Mouse (Mus musculus): ENCODE measurements around the gene Mnd1. TPM values are rescaled to one million over a fixed set of nuclear protein-coding genes. Genes with fewer than 3 reads are reported as not detected.

The Mnd1 gene
- polyA plus RNA-seq (2014; fragmentation: Nextera tagmentation; extraction: Ambion mirVana) = 10.4 and 10.9 TPM in 2 replicates

GRCm38 (mm10) chr3:84155558-84156006 lies at the start of gene Mnd1:
Gene Mnd1, minus strand, starts transcription at chr3:84155786.
- Histone ChIP-seq H3K9me3 (ENCODE audit: control insufficient read depth, low read length) (no peaks in the 10 kb centered on the region), H3K27me3 (ENCODE audit: control insufficient read depth, insufficient read depth, low read length) (no peaks in the 10 kb centered on the region), H3K9ac (ENCODE audit: low read depth, low read length) (peak within 1 kb of the TSS; percentile 40), H3K27ac (ENCODE audit: low read depth, low read length) (no peak within 1 kb of the TSS), H3K4me3 (ENCODE audit: low read depth, low read length) (peak within 1 kb of the TSS; percentile 32), H3K36me3 (ENCODE audit: control insufficient read depth, insufficient read depth, low read length) (peaks cover 2% of the 10 kb centered on the region; the same call in 1 of the 2 replicates), H3K4me1 (replicated peaks; ENCODE audit: control insufficient read depth, insufficient read depth, low read length) (no peaks in the 10 kb centered on the region), H3K4me2 (replicated peaks; ENCODE audit: low read depth, low read length) (peak within 1 kb of the TSS; percentile 71)
- WGBS = under 1% methylated on average over 29 of the region's 29 CpGs
- ATAC-seq (ENCODE audit: low FRiP score) (peak; percentile 99), DNase-seq (ENCODE audit: low spot score) (peak; percentile 98)

DNA sequence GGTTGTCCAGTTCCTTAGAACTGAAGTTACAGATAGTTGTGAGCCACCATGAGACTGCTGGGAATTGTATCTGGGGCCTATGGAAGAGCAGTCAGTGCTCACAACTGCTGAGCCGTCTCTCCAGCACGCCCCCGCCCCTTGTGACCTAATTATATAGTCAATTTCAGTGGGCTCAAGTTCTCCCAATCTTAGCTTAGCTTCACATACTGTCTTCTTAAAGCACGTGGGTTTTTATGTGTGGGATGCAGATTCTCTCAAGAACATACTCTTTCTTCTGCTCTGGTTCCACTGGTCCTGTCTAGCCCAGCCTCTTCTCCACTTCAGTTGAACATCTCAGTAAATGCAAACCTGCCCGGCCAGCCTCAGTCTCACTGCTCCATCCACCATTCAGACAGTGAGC lies 49.1 kb upstream of the Mnd1 start:
- no peak overlapping the region for H3K4me2 ChIP-seq (replicated peaks; ENCODE audit: low read depth, low read length)
- H3K36me3 ChIP-seq (ENCODE audit: control insufficient read depth, insufficient read depth, low read length) = 0 out of 2 replicates have a peak, but pooled peaks cover 2% of the 10 kb centered on the region
- no peaks in the 10 kb centered on the region for H3K9me3 ChIP-seq (ENCODE audit: control insufficient read depth, low read length)
- H3K4me1 ChIP-seq (replicated peaks; ENCODE audit: control insufficient read depth, insufficient read depth, low read length) = no peaks in the 10 kb centered on the region
- no peak overlapping the region for H3K4me3 ChIP-seq (ENCODE audit: low read depth, low read length)
- WGBS = 89% methylated on average over 5 of the region's 5 CpGs
- H3K27me3 ChIP-seq (ENCODE audit: control insufficient read depth, insufficient read depth, low read length) = no peaks in the 10 kb centered on the region
- no peak overlapping the region for H3K9ac ChIP-seq (ENCODE audit: low read depth, low read length)
- no peak for ATAC-seq (ENCODE audit: low FRiP score)
- DNase-seq (ENCODE audit: low spot score) = no peak
- no peak overlapping the region for H3K27ac ChIP-seq (ENCODE audit: low read depth, low read length)

- H3K27ac ChIP-seq (ENCODE audit: low read depth, low read length) = 0 out of 2 replicates have a peak overlapping the region, but pooled peaks have one; percentile 51
- 71% methylated on average over 13 of the region's 13 CpGs for WGBS
- no peaks in the 10 kb centered on the region for H3K4me1 ChIP-seq (replicated peaks; ENCODE audit: control insufficient read depth, insufficient read depth, low read length)
These were observed 45.2 kb upstream of the Mnd1 start for GRCm38 (mm10) chr3:84200559-84201420.

GRCm38 (mm10) chr3:84199516-84199915 lies 43.9 kb upstream of the Mnd1 start:
- Histone ChIP-seq H3K9ac (ENCODE audit: low read depth, low read length) (no peak overlapping the region), H3K9me3 (ENCODE audit: control insufficient read depth, low read length) (no peaks in the 10 kb centered on the region), H3K4me2 (replicated peaks; ENCODE audit: low read depth, low read length) (no peak overlapping the region), H3K4me3 (ENCODE audit: low read depth, low read length) (no peak overlapping the region), H3K4me1 (replicated peaks; ENCODE audit: control insufficient read depth, insufficient read depth, low read length) (no peaks in the 10 kb centered on the region), H3K27me3 (ENCODE audit: control insufficient read depth, insufficient read depth, low read length) (no peaks in the 10 kb centered on the region), H3K27ac (ENCODE audit: low read depth, low read length) (no peak overlapping the region), H3K36me3 (ENCODE audit: control insufficient read depth, insufficient read depth, low read length) (no peaks in the 10 kb centered on the region)
- WGBS = 96% methylated on average over 9 of the region's 9 CpGs
- ATAC-seq (ENCODE audit: low FRiP score) = no peak
- no peak for DNase-seq (ENCODE audit: low spot score)

More at GRCm38 (mm10) chr3:84200559-84201420, 45.2 kb upstream of the Mnd1 start:
- peak; percentile 83 for ATAC-seq (ENCODE audit: low FRiP score)
- Histone ChIP-seq H3K27me3 (ENCODE audit: control insufficient read depth, insufficient read depth, low read length) (no peaks in the 10 kb centered on the region), H3K36me3 (ENCODE audit: control insufficient read depth, insufficient read depth, low read length) (no peaks in the 10 kb centered on the region), H3K4me2 (replicated peaks; ENCODE audit: low read depth, low read length) (no peak overlapping the region), H3K4me3 (ENCODE audit: low read depth, low read length) (no peak overlapping the region), H3K9me3 (ENCODE audit: control insufficient read depth, low read length) (no peaks in the 10 kb centered on the region), H3K9ac (ENCODE audit: low read depth, low read length) (no peak overlapping the region)
- DNase-seq (ENCODE audit: low spot score) = peak; percentile 43

- Histone ChIP-seq H3K36me3 (ENCODE audit: control insufficient read depth, insufficient read depth, low read length) (no peaks in the 10 kb centered on the region), H3K27me3 (ENCODE audit: control insufficient read depth, insufficient read depth, low read length) (no peaks in the 10 kb centered on the region), H3K27ac (ENCODE audit: low read depth, low read length) (no peak overlapping the region), H3K4me2 (replicated peaks; ENCODE audit: low read depth, low read length) (no peak overlapping the region), H3K4me3 (ENCODE audit: low read depth, low read length) (no peak overlapping the region), H3K9me3 (ENCODE audit: control insufficient read depth, low read length) (no peaks in the 10 kb centered on the region), H3K4me1 (replicated peaks; ENCODE audit: control insufficient read depth, insufficient read depth, low read length) (no peaks in the 10 kb centered on the region), H3K9ac (ENCODE audit: low read depth, low read length) (no peak overlapping the region)
- DNase-seq (ENCODE audit: low spot score) = no peak
- WGBS = 95% methylated on average over 3 of the region's 3 CpGs
- ATAC-seq (ENCODE audit: low FRiP score) = no peak
These were observed 42.6 kb upstream of the Mnd1 start for GRCm38 (mm10) chr3:84198229-84198628.

DNA sequence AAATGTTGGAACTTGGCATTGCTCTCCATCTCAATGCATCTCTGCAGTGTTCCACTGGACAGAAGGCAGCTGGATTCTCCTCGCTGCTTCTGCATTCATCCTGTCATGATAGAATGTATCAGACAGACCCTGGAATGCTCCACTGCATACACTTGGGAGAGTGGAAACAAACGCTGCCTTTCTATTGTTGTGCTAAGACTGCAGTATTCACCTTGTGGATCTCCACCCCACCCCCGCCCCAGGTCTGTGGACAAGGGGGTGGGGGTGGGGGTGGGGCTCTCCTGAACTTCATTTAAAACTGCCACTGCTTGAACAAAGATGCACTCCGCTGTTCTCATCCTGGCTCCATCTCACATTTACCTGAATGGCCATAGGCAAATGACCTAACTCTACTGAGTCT lies 38.3 kb upstream of the Mnd1 start:
- H3K9me3 ChIP-seq (ENCODE audit: control insufficient read depth, low read length) = no peaks in the 10 kb centered on the region
- H3K4me3 ChIP-seq (ENCODE audit: low read depth, low read length) = no peak overlapping the region
- H3K27ac ChIP-seq (ENCODE audit: low read depth, low read length) = no peak overlapping the region
- WGBS = 70% methylated on average over 4 of the region's 4 CpGs
- H3K27me3 ChIP-seq (ENCODE audit: control insufficient read depth, insufficient read depth, low read length) = no peaks in the 10 kb centered on the region
- no peak overlapping the region for H3K9ac ChIP-seq (ENCODE audit: low read depth, low read length)
- DNase-seq (ENCODE audit: low spot score) = no peak
- no peaks in the 10 kb centered on the region for H3K4me1 ChIP-seq (replicated peaks; ENCODE audit: control insufficient read depth, insufficient read depth, low read length)
- no peak for ATAC-seq (ENCODE audit: low FRiP score)
- H3K4me2 ChIP-seq (replicated peaks; ENCODE audit: low read depth, low read length) = no peak overlapping the region
- no peaks in the 10 kb centered on the region for H3K36me3 ChIP-seq (ENCODE audit: control insufficient read depth, insufficient read depth, low read length)

DNA sequence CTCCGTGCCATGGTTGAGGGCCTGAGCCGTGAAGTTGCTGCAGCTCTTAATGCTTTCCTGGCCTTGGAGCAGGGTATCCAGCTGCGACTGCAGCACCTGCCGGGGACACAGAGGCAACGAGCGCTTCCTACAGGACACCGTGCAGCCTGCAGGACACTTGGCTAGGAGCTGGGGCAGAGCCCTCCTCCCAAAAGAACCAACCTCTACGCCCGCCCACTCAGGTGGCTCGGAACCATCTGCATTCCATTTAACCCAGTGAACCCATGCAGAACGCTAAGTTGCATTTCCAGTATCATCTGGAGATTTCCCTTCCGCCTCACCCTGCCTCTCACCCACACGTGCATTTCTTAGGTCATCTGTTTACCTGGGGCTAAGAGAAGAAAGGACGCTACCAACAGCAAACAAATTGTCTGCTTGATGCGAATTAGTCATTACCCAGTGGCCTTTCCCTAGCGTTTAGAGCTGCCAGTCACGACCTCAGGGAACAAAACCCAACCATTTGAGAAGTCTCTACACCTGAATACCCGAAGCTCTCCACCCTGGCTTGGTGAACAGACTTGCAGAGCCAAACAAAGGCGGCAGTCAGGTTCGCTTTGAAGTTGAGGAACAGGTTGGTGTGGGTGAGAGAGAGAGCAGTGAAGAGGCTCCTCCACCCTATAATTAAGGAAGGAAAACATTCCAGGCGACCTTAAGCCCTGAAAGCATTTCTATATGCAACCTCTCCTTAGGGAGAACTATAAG lies 35.7 kb upstream of the Mnd1 start:
- ATAC-seq (ENCODE audit: low FRiP score) (peak; percentile 50; the same call in 1 of the 2 replicates), DNase-seq (ENCODE audit: low spot score) (no peak)
- Histone ChIP-seq H3K4me2 (replicated peaks; ENCODE audit: low read depth, low read length) (no peak overlapping the region), H3K27me3 (ENCODE audit: control insufficient read depth, insufficient read depth, low read length) (no peaks in the 10 kb centered on the region), H3K4me1 (replicated peaks; ENCODE audit: control insufficient read depth, insufficient read depth, low read length) (no peaks in the 10 kb centered on the region), H3K9ac (ENCODE audit: low read depth, low read length) (no peak overlapping the region), H3K9me3 (ENCODE audit: control insufficient read depth, low read length) (no peaks in the 10 kb centered on the region), H3K4me3 (ENCODE audit: low read depth, low read length) (no peak overlapping the region), H3K27ac (ENCODE audit: low read depth, low read length) (no peak overlapping the region), H3K36me3 (ENCODE audit: control insufficient read depth, insufficient read depth, low read length) (no peaks in the 10 kb centered on the region)
- WGBS = 48% methylated on average over 21 of the region's 21 CpGs

DNA sequence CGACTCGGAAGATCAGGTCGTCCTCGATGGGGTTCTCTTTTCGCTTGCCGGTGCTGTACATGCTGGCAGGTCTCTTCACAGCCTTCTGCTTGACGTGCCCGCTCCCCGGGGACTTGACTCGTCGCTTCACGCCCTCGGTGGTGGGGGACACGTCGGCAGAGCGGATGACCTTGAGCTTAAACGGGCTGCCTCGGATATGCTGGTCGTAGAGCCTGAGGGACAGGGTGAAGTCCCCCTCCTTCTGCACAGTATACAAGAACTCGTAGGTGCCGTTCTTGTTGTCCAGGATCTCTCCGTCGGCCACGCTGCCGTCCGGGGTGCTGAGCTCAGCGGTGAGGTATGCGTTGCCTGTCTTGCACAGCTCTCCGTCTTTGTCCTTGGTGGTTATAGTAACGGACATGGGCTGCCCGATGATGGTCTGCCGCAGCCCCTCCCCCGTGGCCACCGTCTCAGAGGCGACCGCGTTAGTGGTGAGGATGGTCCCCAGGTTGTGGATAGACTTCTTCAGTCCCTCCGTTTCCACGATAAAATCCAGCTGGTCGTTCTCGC lies 35.0 kb upstream of the Mnd1 start:
- H3K9ac ChIP-seq (ENCODE audit: low read depth, low read length) = no peak overlapping the region
- 0 out of 2 replicates have a peak overlapping the region, but pooled peaks have one; percentile 7 for H3K4me2 ChIP-seq (replicated peaks; ENCODE audit: low read depth, low read length)

More for the DNA sequence above, 35.0 kb upstream of the Mnd1 start:
- Histone ChIP-seq H3K4me1 (replicated peaks; ENCODE audit: control insufficient read depth, insufficient read depth, low read length) (no peaks in the 10 kb centered on the region), H3K9me3 (ENCODE audit: control insufficient read depth, low read length) (no peaks in the 10 kb centered on the region), H3K27me3 (ENCODE audit: control insufficient read depth, insufficient read depth, low read length) (no peaks in the 10 kb centered on the region), H3K27ac (ENCODE audit: low read depth, low read length) (no peak overlapping the region), H3K4me3 (ENCODE audit: low read depth, low read length) (no peak overlapping the region), H3K36me3 (ENCODE audit: control insufficient read depth, insufficient read depth, low read length) (no peaks in the 10 kb centered on the region)
- WGBS = 16% methylated on average over 41 of the region's 41 CpGs
- DNase-seq (ENCODE audit: low spot score) (peak; percentile 48), ATAC-seq (ENCODE audit: low FRiP score) (peak; percentile 64)

Measured in hindbrain, embryonic 11.5 days (tissue).